ENCODE assay signal across 26 mouse cellular contexts in the genomic region with DNA sequence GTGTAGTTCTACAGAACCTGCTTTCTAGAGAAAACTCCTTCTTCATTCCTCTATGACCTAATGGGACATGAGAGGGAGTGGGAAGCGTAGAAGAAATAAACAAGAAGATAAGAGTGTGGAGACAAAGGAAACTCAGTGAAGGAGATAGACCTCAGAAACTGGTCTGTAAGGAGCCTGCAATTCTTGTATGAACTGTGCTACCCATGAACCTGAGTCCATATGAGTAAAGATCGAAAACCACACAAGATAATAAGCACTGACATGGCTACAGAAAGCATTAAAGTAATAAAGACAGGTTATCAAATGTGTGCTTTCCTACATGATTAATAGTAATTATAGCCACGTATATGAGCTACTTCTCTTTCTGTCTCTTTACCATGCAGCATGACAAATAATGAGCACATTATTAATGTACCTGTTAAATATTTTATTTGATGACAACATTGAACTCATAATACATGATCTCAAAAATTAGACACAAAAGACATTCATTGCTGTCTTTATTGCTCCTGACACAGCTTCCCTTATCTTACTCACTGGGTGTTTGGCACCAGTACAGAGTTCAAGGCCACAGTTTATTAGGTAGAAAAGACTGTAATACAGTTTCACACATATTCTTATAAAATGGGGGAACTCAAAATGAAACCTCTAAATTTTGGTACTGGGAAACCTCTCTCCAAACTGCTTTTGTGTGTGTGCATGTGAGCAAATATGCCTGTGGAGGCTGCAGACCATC.
DNase-seq lines count a peak whose midpoint lies in the region; ATAC-seq and TF ChIP-seq lines count a peak whose summit lies in the region.
"Had no signal": no experiment of that assay in that cellular context is flagged by ENCODE, and none has a peak within 500 bp of the region (broad histone marks: within the 10 kb centered on the region; RNA-seq: fewer than 3 reads in every experiment).

No protein-coding gene starts in this region.

- H3K9me3 ChIP-seq in CH12.LX (replicated peaks; ENCODE audit: low read length) (no peaks in the 10 kb centered on the region), ES-E14 (ENCODE audit: control insufficient read depth, insufficient read depth, low read depth, low read length) (no peaks in the 10 kb centered on the region)
- no peaks in the 10 kb centered on the region for H3K9me3 ChIP-seq in intestine, embryonic 16.5 days (ENCODE audit: control insufficient read depth, low read length)
- no peaks in the 10 kb centered on the region for H3K9me3 ChIP-seq in liver, embryonic 11.5 days (ENCODE audit: control insufficient read depth, low read length)
- H3K9me3 ChIP-seq: forebrain, embryonic 10.5 days; forebrain, embryonic 13.5 days; G1E; heart, embryonic 10.5 days; heart, embryonic 13.5 days had no signal

- H3K79me2 ChIP-seq in CH12.LX (replicated peaks; ENCODE audit: control insufficient read depth, extremely low read depth, insufficient read depth, poor library complexity, severe bottlenecking): no peaks in the 10 kb centered on the region

- in situ Hi-C loops in CH12.LX (cut with MboI; ENCODE audit: low pct_ligation_motif_present, low pct_unique_long_range_greater_than_20kb, low sequenced_read_pairs) (no loop called here), ES-E14 (cut with MboI; ENCODE audit: low sequenced_read_pairs in 2 of 2, unreplicated experiment in 2 of 2) (no loop called here)

- TF ChIP-seq POLR2A in CH12.LX (IDR thresholded peaks at IDR 0.05; ENCODE audit: low read depth, low read length): no peak

- no peak for TF ChIP-seq CTCF in CH12.LX (conservative IDR thresholded peaks at IDR 0.05 in 1 of 2, IDR thresholded peaks at IDR 0.05 in 1 of 2; ENCODE audit: low read depth in 2 of 2, low read length in 2 of 2)

- H3K27ac ChIP-seq in CH12.LX (ENCODE audit: insufficient read depth, low read depth) (peak overlapping the region; percentile 15; the same call in 1 of the 2 replicates), ES-E14 (ENCODE audit: insufficient read depth, low read depth, low read length, poor library complexity, severe bottlenecking) (peak overlapping the region; percentile 91; the same call in 1 of the 2 replicates)
- H3K27ac ChIP-seq in intestine, embryonic 16.5 days (ENCODE audit: low read length): peak overlapping the region; percentile 70
- H3K27ac ChIP-seq in liver, embryonic 11.5 days (ENCODE audit: low read depth, low read length): no peak overlapping the region
- H3K27ac ChIP-seq: forebrain, embryonic 10.5 days; forebrain, embryonic 13.5 days; heart, adult 2 months; heart, embryonic 10.5 days; heart, embryonic 13.5 days; hindbrain, embryonic 14.5 days; hindbrain, postnatal 0 days had no signal

- dilution Hi-C loops in CH12.LX (cut with MboI; ENCODE audit: extremely low pct_ligation_motif_present, extremely low pct_unique_long_range_greater_than_20kb, low sequenced_read_pairs): no loop called here

- H3K9ac ChIP-seq in CH12.LX (ENCODE audit: insufficient read depth, low read depth) (no peak overlapping the region), ES-E14 (ENCODE audit: insufficient read depth, low read depth, low read length, poor library complexity, severe bottlenecking) (no peak overlapping the region)
- H3K9ac ChIP-seq in intestine, embryonic 16.5 days (ENCODE audit: low read depth, low read length): no peak overlapping the region
- no peak overlapping the region for H3K9ac ChIP-seq in liver, embryonic 11.5 days (ENCODE audit: low read depth, low read length)
- H3K9ac ChIP-seq: forebrain, embryonic 13.5 days; heart, embryonic 13.5 days; hindbrain, embryonic 14.5 days had no signal

- WGBS in intestine, embryonic 16.5 days: 62% methylated on average over 3 of the region's 3 CpGs
- 68% methylated on average over 3 of the region's 3 CpGs for WGBS in liver, embryonic 11.5 days

- no peak for TF ChIP-seq EP300 in CH12.LX (IDR thresholded peaks at IDR 0.05; ENCODE audit: low read length)

- DNase-seq in CH12.LX (ENCODE audit: extremely low read depth) (no peak), ES-E14 (ENCODE audit: low read depth, low spot score) (no peak)
- DNase-seq in liver, embryonic 11.5 days (ENCODE audit: low spot score): no peak
- no peak for DNase-seq in layer of hippocampus, postnatal 10 days (ENCODE audit: low spot score in 2 of 2)
- DNase-seq: adrenal gland, adult 8-10 months; adrenal gland, postnatal 25 days; cerebellum, adult 11-12 months; cerebellum, adult 8-10 months; cerebellum, postnatal 10 days; cerebellum, postnatal 36 days; gastrocnemius, postnatal 10 days; gastrocnemius, postnatal 36 days; heart, adult 2 months; heart, postnatal 14 days; heart, postnatal 4 days had no signal

- H3K4me2 ChIP-seq in CH12.LX (ENCODE audit: insufficient read depth, low read depth, poor library complexity, severe bottlenecking): no peak overlapping the region
- H3K4me2 ChIP-seq in intestine, embryonic 16.5 days (ENCODE audit: low read depth, low read length): no peak overlapping the region
- no peak overlapping the region for H3K4me2 ChIP-seq in liver, embryonic 11.5 days
- H3K4me2 ChIP-seq: forebrain, embryonic 13.5 days; heart, embryonic 13.5 days; hindbrain, embryonic 14.5 days had no signal

- H3K4me3 ChIP-seq in CH12.LX (replicated peaks in 1 of 3; ENCODE audit: low read depth in 2 of 3, low read length in 2 of 3, poor library complexity in 1 of 3): no peak overlapping the region
- no peak overlapping the region for H3K4me3 ChIP-seq in ES-E14 (ENCODE audit: insufficient read depth in 1 of 2, low read depth in 1 of 2, low read length in 2 of 2, poor library complexity in 1 of 2, severe bottlenecking in 1 of 2)
- no peak overlapping the region for H3K4me3 ChIP-seq in intestine, embryonic 16.5 days (ENCODE audit: low read length)
- H3K4me3 ChIP-seq in liver, embryonic 11.5 days (ENCODE audit: low read depth, low read length): no peak overlapping the region
- H3K4me3 ChIP-seq: forebrain, embryonic 10.5 days; forebrain, embryonic 13.5 days; heart, adult 2 months; heart, embryonic 10.5 days; heart, embryonic 13.5 days had no signal

- H3K36me3 ChIP-seq in CH12.LX (replicated peaks in 1 of 2; ENCODE audit: control insufficient read depth in 1 of 2, insufficient read depth in 1 of 2, low read length in 1 of 2) (no peaks in the 10 kb centered on the region), ES-E14 (ENCODE audit: control insufficient read depth, insufficient read depth, low read length, poor library complexity, severe bottlenecking) (peaks cover 2% of the 10 kb centered on the region; the same call in 1 of the 2 replicates)
- no peaks in the 10 kb centered on the region for H3K36me3 ChIP-seq in intestine, embryonic 16.5 days (ENCODE audit: control insufficient read depth, insufficient read depth, low read length)
- no peaks in the 10 kb centered on the region for H3K36me3 ChIP-seq in liver, embryonic 11.5 days (ENCODE audit: control insufficient read depth, insufficient read depth, low read length)
- H3K36me3 ChIP-seq: forebrain, embryonic 10.5 days; G1E; heart, embryonic 10.5 days; heart, embryonic 13.5 days had no signal

- no peak for TF ChIP-seq RAD21 in CH12.LX (IDR thresholded peaks at IDR 0.05; ENCODE audit: low read depth, low read length)

- H3K27me3 ChIP-seq in CH12.LX (replicated peaks): no peaks in the 10 kb centered on the region
- no peaks in the 10 kb centered on the region for H3K27me3 ChIP-seq in intestine, embryonic 16.5 days (replicated peaks; ENCODE audit: control insufficient read depth, insufficient read depth, low read length)
- H3K27me3 ChIP-seq in liver, embryonic 11.5 days (replicated peaks; ENCODE audit: control insufficient read depth, insufficient read depth, low read length): no peaks in the 10 kb centered on the region
- H3K27me3 ChIP-seq: heart, embryonic 13.5 days had no signal

- peaks cover 21 to 49% of the 10 kb centered on the region in 2 experiments; a peak in 3 of 4 replicates for H3K4me1 ChIP-seq in CH12.LX (ENCODE audit: control insufficient read depth in 1 of 2, insufficient read depth in 2 of 2)
- H3K4me1 ChIP-seq in ES-E14 (ENCODE audit: control insufficient read depth in 2 of 2, insufficient read depth in 2 of 2, low read length in 2 of 2, poor library complexity in 1 of 2): peaks cover 11 to 20% of the 10 kb centered on the region in 2 experiments
- H3K4me1 ChIP-seq in intestine, embryonic 16.5 days (ENCODE audit: control insufficient read depth, insufficient read depth, low read length): no peaks in the 10 kb centered on the region
- no peaks in the 10 kb centered on the region for H3K4me1 ChIP-seq in liver, embryonic 11.5 days (replicated peaks; ENCODE audit: control insufficient read depth, insufficient read depth, low read length)
- H3K4me1 ChIP-seq: heart, embryonic 10.5 days; heart, embryonic 13.5 days had no signal

- ATAC-seq in intestine, embryonic 16.5 days: peak; percentile 91
- ATAC-seq in monocyte, adult 5-6 weeks (replicated peaks; ENCODE audit: insufficient number of reproducible peaks, low FRiP score, low TSS enrichment, poor library complexity, severe bottlenecking): no peak
- no peak for ATAC-seq in liver, embryonic 11.5 days (replicated peaks; ENCODE audit: low FRiP score)
- ATAC-seq: forebrain, embryonic 13.5 days; forebrain, embryonic 16.5 days; hindbrain, postnatal 0 days; inflammation-experienced regulatory T-cells, adult 6 months had no signal

TF ChIP-seq in CH12.LX, 34 proteins besides CTCF, POLR2A, EP300 and RAD21 (continues in another document):
- no peak for TF ChIP-seq MYC (IDR thresholded peaks at IDR 0.05; ENCODE audit: low read depth, low read length)
- no peak for TF ChIP-seq POLR2AphosphoS2 (IDR thresholded peaks at IDR 0.05; ENCODE audit: low read depth, low read length)
- no peak for TF ChIP-seq JUN (IDR thresholded peaks at IDR 0.05; ENCODE audit: insufficient read depth, low read depth, low read length)
- TF ChIP-seq TCF12 (IDR thresholded peaks at IDR 0.05; ENCODE audit: low read depth, low read length): no peak
- no peak for TF ChIP-seq MAFK (IDR thresholded peaks at IDR 0.05; ENCODE audit: insufficient replicate concordance, low read length)
- no peak for TF ChIP-seq RCOR1 (conservative IDR thresholded peaks at IDR 0.05; ENCODE audit: low read depth, low read length)
- TF ChIP-seq UBTF (IDR thresholded peaks at IDR 0.05; ENCODE audit: low read depth, low read length): no peak
- no peak for TF ChIP-seq ZKSCAN1 (IDR thresholded peaks at IDR 0.05; ENCODE audit: borderline replicate concordance, low read depth, low read length)

TF ChIP-seq in ES-E14, 5 proteins besides CTCF, POLR2A, EP300 and RAD21:
- no peak for TF ChIP-seq HCFC1 (IDR thresholded peaks at IDR 0.05; ENCODE audit: borderline replicate concordance, insufficient read depth, low read length)
- no peak for TF ChIP-seq MAFK (IDR thresholded peaks at IDR 0.05; ENCODE audit: insufficient read depth, low read depth, low read length)
- no peak for TF ChIP-seq ZC3H11A (IDR thresholded peaks at IDR 0.05; ENCODE audit: borderline replicate concordance, low read depth, low read length)
- no peak for TF ChIP-seq CHD2 (IDR thresholded peaks at IDR 0.05; ENCODE audit: low read depth, low read length)
- TF ChIP-seq ZNF384 (IDR thresholded peaks at IDR 0.05; ENCODE audit: low read depth, low read length): no peak
